Mouse (Mus musculus) liver, adult 2 months (tissue): ENCODE data around the gene Sema4c.

Experiments used
- CTCF ChIP-seq: fragments of 200-500 bp; IDR thresholded peaks from 2 replicates; pipeline ENCODE4 v1.5.1; 2011; ENCODE audit warnings: low read depth, low read length, control low read depth
- POLR2A ChIP-seq: fragments of 200-500 bp; IDR thresholded peaks from 2 replicates; pipeline ENCODE4 v1.6.1; 2011; ENCODE audit warnings: low read length, control low read depth; ENCODE audit not compliant: insufficient read depth; ENCODE audit errors: extremely low read depth

DNA sequence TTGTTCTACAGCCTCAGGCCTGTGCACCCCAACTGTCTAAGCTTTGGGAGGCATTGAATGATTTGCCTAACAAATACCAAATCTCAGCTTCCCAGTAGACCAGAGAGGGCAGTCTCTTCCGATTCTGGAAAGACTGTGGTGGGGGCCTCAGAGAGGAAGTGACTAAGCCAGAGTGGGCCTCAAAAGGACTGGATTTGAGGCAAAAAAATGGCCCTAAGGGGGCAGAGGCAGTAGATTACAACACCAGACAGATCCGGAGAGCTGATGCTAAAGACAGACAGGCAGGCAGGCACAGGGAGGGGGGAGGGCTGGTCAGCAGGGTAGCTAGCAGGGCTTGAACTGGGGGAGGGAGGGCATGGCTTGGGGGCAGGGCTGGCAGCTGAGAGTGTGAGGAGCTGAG is 8.3 kb upstream of the Sema4c start:
- TF ChIP-seq POLR2A = no peak
- no peak for TF ChIP-seq CTCF
